Mouse (Mus musculus) adipose tissue, adult 10 weeks (tissue): ENCODE results near the gene Gtpbp10. TPM values are rescaled to one million over a fixed set of nuclear protein-coding genes. Genes with fewer than 3 reads are reported as not detected.

Experiments
- polyA plus RNA-seq: library from polyadenylated mRNA; stranded (reverse); fragments of 350-450 nt; fragmentation: Illumina TruSeq; extraction: RNeasy Lipid Tissue Mini Kit (QIAGEN cat#74804); gene quantifications from one replicate; pipeline ENCODE4 v1.2.3, GENCODE M21; 2014; ENCODE audit warnings: low read depth, low replicate concordance

Gtpbp10 gene
- 13.0 TPM for polyA plus RNA-seq

DNA sequence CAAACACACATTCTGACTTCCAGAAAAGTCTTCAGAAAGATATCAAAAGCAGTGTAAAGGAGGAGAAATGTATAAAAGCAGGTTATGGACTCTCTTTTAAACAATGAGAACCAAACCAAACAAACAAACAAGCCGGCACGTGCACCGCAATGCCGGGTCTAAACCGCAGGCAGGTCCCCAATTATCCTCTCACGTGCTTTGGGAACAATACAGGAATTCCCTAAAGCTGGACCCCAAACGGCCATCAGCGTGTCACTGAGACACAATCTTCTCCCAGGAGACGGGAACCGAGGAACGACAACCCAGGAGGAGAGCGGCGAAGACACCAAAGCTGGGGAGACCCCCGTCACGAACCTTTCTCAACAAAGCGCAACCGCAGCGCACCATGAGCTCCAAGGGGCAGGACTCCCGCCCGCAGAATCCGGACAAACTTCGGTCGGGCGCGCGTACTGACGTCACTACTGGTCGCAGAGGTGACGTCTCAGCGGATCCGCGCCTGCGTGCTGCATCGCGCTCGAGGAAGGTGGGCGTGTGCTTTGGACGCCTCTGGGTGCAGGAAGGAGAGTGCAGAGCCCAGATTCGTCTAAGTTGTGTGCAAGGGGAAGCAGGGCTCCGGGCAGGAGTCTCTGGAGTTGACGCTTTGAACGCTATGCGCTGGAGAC lies at the start of gene Gtpbp10:
Gene Gtpbp10, minus strand, starts transcription at position 460 of the 662 bp plus-strand sequence.

DNA sequence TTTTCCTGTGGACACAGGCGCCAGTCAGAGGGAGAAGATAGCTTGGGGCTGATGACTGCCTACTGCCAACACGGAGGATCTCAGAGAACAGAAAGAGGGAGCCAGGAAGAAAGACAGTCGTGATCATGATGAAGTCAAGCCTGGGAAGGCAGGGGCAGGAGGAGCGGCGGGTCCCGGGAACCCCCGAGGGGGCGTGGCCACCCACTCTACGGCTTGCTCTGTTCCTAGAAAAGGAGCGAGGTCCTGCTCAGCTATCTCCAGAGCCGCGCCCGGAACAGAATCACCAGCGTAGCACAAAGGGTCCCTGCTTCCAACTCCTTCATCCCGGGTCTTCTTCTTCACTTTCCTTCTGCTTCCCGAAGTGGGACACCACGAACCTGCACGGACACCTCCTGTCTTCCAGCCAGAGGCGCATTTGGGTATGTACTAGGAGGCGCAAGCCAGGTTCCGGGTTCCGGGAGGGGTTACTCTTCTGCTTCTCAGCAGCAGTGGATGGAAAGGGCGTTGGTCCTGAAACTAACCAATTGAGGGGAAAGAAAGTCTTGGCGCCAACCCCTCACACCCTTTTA lies 14.5 kb upstream of the Gtpbp10 start, which contains the start of gene Gm8773:
Gene Gm8773, plus strand, starts transcription at position 51 of the 569 bp plus-strand sequence.

DNA sequence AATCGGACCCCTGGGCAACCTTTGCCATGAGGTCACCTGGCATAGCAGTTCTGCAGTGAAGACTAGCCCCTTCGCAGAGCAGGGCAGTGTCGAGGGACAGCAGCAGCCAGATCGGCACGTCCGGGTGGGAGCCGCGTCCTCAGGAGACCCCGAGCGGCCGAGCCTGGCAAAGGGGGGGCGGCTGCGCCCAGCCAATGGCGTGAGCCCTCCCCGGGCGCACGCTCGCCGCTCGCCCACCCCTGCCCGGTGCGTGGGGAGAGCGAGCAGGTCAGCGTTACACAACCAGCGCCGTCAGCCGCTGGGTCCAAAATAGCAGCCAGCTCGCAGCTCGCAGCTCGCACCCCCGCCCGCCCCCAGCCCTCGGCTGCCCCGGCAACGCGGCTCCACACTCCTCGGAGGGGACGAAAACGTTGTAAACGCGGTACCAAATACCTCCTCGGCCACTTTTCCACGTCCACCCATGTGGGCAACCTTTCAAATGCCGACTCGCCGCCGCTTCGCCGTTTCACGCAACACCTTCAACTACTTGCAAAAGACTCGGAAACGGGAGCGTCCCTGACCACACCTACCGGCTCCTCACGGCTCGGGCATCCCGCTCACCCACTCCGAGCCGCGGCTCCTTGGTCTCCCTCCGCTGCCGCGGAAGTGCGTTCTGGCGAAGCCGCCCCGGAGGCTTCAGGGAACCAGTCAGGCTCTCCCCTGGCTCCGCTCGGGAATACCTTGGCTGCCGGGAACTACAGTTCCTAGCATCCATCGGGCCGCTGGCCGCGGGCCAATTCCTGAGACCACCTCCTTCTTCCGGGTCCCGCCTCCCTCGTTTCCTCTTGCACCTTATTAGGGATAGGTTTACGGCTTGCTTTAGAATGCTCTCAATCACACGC lies 44.9 kb downstream of the Gtpbp10 start, which contains the start of gene Cldn12:
Gene Cldn12, minus strand, starts transcription at position 763 of the 881 bp plus-strand sequence.

Other genes starting within 250 kb of the Gtpbp10 start
- 11.4 TPM for gene Cdk14, start 139.2 kb downstream of the Gtpbp10 start, polyA plus RNA-seq
- gene 1700015F17Rik, start 80.4 kb downstream of the Gtpbp10 start, polyA plus RNA-seq, result 4.3 TPM
- 23.5 TPM for gene Cldn12, start 44.6 kb downstream of the Gtpbp10 start, polyA plus RNA-seq
- gene Gm8773, start 14.3 kb upstream of the Gtpbp10 start, polyA plus RNA-seq, result not detected
- gene Cfap69, start 104.7 kb upstream of the Gtpbp10 start, polyA plus RNA-seq, result 7.9 TPM
- gene Steap2, start 135.0 kb upstream of the Gtpbp10 start, polyA plus RNA-seq, result 5.7 TPM
- gene Steap1, start 189.8 kb upstream of the Gtpbp10 start, polyA plus RNA-seq, result 1.7 TPM